Mouse (Mus musculus): Measurements from ENCODE around the gene Rrp1b.

Rrp1b gene

DNA sequence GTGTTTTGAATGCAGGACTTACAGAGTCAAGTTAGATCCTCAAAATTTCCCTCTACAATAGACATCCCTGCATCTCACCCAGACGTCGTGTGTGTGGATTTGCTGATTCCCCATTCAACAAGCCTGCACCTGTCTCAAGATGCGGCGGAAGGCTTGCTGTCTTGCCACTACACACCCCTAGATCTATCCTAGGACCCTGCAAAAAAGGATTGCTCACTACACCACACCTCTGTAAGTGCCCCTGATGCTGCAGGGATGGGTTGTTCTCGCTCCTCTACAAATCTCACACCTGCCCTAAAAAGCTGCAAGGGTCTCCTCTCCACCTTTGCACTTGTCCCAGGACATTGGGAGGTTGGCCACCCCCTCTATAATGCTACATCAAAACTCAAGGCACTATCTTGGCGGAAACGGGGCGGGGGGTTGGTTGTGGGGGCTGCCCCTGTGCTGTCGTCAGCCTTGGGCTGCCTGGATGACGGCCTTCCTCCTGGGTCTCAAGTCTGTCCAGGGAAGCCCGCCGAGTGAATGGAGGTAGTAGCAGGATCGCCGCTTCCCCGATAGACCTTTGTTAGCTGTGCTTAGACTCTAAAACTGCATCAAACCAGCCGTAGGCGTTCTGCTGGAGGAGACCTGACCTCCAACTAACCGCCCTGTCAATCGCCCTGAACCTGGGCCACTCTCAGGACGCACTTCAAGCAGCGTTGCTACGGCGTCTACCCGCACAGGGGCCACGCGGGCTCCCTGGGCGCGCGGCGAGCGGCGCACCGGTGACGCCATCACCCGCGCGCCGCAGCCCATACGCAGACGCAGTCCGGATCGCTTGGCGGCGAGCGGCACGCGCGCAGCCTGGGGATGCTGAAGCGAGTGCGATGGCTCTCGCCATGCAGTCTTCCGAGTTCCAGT, at the start of gene Rrp1b, which contains the start of gene Hsf2bp:
Gene Rrp1b (plus strand): TSS at position 492 of the 900 bp plus-strand sequence.
Gene Hsf2bp (minus strand): TSS at position 741 of the 900 bp plus-strand sequence.
- peak; percentile 59 to 86 for DNase-seq

DNA sequence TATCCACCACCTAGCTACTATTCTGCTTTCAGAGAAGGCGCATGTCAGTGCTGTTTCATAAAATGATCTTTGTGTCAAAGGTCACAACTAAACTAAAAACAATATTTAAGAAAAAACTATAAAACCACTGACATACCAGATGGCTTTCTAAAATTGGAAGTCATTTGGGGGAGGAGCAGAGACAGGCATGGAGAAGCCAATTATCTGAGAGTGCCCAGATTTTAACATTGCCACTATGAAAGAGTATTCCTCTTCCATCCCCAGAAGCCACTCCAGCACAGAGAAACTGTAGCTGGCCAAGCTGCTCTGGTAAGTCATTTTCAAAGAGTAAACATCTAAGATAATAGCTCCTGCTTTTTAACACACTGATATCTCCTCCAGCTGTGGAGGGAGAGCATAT, 49.0 kb upstream of the Rrp1b start:
- DNase-seq, result no peak

DNA sequence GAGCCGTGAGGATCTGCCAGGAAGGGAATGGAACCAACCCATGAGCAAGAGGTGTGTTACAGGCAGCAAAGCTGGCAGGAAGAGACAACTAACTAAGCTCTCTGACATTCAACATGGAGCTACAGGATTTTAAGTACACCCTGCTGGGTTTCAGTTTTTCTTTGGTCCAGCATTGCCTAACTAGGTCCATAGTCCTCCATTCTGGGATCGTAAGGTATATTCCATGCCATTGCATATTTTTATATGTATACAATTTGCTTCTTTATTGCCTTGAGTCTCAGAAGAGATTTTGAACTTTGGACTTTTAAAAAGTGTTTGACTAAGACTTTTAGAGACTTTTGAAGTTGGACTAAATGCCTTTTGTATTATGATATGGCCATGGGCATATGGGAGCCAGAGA, 46.9 kb upstream of the Rrp1b start:
- DNase-seq, result no peak

DNA sequence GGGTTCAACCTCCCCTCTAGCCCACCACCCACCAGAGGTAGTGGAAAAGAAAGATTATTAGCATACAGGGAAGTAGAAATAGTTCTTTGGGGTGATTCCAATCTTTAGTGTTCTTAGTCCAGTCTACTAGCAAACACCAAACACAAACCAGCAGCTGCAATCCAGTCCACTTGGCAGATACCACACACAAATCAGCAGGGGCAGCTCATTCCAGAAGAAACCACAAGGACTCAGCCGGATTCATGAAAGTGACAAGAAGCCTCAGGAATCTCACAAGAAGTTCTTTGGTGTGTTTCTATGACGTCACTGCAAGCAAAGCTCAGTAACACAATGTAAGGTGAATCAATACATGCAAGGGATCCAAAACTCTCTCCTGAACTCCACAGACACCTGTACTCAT, 43.9 kb upstream of the Rrp1b start:
- no peak for DNase-seq

DNA sequence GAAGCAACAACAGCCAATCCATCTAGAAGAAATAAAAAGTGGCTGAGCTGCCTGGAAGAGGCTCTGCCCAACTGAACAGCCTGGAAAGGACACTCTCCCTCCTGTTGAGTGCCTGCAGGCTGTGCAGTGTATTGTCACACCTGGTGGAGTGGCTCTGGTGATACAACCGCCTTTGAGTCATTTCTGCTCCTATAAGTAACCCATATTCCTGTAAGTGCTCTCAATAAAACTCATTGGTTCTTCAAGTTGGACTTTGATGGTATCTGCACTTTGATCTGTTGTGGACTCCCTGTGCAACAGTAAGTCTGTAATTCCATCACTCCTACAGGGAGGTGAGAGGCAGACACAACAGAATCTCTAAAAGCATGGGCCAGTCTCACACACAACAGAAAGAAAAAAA, 42.5 kb upstream of the Rrp1b start:
- DNase-seq, result no peak

DNA sequence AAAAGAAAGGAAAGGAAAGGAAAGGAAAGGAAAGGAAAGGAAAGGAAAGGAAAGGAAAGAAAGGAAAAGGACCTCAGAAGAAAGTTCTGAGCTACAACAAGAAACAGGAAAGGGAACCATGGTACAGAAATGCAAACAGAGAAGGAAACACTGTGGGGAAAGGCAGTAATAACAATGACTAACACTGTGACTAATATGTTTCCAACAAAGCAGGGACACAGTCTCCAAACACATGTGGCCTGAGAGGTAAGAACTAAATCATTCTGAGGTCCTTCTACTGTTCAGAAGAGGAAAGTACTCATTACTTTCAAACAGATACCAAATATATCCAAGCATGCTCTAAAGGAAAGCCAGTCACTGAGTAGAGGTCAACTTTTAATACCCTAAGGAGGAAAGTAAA, 41.8 kb upstream of the Rrp1b start:
- DNase-seq, result no peak

DNA sequence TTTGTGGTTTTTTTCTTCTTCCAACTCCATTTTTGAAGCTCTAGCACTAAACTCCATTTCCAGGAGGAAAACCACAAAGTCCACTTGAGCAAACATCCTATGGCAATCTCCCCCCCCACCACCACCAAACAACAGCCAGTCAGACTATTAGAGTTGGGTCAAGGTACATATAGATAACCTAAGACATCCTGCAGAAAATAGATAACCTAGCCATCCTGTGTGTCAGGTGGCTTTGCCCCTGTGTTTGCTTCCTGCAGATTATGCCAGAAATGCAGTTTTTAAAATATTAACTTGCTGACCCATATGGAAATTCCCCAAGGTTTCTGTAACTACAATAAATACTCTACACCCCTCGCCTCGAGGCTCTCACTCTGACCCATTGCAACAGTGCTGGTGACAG, 40.1 kb upstream of the Rrp1b start:
- DNase-seq, result no peak

DNA sequence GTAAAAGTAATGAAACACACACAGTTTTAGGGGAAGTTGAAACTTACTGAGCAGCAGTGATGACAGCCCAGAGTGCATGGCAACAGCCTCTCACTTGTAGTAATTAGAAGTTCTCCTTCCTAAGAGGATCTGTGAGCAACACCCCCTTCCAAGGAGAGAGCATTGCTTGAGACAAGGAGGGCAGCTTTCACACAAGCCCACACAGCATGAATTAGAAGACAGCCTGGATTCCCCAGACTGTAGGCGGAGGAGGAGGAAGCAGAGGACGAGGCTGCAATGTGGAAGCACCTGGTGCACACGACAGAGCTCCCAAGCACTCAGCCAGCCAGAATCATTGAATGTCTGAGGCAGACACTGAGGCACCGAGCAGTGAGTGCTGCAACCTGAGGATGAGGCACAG, 39.6 kb upstream of the Rrp1b start:
- no peak for DNase-seq

DNA sequence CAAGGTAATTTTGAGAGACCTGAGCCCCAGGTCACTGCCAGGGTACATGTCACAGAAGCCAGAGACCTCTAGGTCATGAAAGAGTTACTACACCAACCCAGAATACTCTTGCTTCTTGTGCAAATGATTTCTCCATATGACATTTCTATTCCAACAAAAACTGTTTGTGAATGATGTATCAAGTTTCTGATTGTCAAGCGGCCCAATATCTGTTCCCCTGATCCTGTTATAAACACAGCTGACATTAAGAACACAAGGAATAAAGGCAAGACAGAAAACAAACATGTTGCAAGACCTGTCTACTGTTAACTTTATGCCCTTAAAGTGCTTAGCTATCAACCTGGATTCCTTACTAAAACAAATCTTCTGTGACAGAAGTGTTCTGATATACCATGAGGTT, 37.5 kb upstream of the Rrp1b start:
- DNase-seq, result no peak

DNA sequence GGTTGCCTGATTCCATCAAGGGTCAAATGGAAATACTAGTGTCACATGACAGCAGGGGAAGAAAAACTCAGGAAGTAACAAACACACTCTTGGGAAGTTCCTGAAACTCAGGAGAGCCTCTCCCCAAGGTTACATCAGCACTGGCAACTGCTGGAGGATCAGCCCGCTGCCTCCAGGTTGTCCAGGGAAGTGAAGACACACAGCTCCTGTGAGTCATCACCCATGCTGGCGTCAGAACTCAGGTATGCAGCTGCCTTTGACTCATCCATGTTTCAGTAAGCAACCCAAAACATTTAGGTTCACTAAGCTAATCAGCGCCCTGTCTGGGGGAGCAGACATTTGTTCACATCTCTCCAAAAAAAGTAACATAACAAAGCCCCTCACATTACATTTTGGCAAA, 32.6 kb upstream of the Rrp1b start:
- DNase-seq, result no peak

DNA sequence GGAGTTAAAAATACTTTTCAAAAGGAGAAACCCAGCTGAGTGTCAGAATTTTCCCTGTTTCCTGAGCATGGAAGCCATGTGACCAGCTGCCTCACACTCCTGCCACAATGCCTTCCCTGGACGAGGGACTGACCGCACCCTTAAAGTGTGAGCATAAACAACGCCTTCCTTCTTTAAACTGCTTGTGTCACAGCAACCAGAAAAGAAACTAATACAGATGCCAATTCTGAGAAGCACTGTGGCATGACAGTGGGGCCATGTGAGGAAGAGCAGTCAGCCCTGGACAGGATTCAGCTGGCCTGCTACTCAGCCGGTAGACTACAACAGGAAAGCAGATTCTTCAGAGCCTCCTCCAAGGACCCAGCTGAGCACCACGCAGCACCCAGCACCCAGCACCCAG, 29.1 kb upstream of the Rrp1b start:
- DNase-seq, result peak; percentile 46 to 59

DNA sequence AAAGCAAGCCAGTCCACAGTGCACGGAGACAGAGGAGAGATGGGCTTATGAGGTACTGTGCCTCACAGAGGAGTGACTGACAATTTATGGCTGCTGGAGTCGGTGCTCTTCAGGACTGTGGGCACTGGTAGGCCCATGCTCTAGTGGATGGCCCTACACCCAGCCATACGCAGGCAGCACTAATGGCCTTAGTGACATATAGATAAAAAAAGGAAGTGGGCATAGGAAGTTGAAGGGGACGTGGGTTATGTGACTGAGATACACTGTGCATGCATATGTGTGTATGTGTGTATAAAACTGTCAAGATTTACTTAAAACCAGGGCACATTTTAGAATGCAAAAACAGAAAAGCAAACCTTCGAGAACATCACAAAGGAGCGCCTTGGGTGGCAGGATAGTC, 24.2 kb upstream of the Rrp1b start:
- no peak for DNase-seq

DNA sequence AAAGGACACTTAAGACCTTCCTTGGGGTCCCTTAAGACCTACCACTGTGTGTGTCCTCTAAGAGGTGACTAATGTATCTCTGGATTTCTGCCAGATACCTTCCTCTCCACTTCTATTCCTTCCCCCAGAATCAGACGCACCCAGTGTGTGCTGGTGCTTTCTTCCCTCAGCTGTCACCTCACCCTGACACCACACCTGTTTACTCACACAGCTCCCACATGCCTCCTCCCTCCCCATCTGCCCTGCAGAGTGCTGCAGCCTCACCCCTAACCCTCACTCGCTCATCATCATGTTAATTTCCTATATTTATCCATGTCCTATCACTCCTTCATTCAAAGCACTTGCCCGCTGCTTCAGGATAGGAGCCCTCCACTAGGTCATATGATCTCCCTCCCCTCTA, 23.6 kb upstream of the Rrp1b start:
- no peak for DNase-seq

DNA sequence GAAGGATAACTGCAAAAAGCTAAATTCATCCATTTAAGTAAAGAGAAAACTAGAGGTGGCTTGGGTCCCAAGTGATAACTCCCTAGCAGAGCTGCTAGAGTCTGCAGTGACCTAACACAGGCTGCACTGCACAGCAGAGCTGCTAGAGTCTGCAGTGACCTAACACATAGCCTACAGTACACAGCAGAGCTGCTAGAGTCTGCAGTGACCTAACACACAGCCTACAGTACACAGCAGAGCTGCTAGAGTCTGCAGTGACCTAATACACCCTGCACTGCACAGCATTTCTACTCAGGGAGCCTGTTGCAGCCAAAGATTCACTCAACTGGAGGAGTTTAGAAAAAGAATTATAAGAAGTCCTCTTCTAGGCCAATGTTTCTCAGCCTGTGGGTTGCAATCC, 22.2 kb upstream of the Rrp1b start:
- DNase-seq, result no peak

DNA sequence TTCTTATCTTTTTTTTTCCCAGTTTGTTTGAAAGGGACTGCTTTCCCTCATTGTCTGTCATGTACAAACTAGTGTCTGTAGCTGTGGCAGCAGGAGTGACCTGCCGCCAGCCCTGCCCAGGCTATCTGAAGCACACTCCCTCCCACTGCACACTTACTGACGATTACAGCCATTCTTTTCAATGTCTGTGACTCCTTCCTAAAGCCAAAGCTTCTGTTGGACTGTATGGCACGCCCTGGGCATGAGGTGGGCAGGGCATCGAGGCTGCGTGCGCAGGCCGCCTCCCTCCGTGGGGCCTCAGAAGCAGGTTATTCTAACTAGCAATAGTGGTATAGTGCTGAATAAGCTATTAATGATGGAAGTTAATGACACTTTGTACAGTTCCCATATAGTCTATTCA, 19.4 kb upstream of the Rrp1b start:
- no peak for DNase-seq

DNA sequence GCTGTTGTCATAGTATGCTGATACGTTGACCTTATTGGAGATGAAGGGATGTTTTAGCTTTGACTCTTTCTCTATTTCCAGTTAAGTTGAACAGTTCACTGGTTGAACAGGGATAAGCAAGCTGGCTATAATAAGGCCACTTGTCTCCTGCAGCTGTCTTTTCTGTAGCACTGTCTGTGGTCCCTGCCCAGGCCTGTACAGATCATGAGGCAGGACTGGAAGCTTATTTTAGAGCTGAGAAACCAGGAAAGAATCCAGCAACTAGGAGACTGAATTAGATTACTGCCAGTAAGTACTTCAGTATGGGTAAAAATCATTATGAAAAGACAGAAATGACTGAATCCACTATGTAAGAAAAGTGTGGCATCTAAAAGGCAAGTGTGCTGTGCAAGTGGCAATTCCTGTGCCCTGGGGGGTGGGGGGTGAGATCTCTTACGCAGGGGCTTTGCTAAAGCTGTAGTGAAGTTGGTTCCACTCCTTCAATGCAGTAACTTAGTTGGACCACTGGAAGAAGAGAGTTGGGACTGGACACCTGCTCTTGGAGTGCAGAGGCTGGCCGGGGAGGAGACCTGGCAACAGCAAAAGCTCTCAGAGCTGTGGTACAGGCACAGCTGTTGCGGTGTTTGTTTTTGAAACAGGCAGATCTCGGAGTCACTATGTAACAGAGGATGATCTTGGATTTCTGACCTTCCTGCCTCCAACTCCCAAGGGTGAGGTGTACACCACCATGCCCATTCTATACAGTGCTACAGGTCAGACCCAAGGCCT, 17.6 kb upstream of the Rrp1b start:
- DNase-seq, result no peak

DNA sequence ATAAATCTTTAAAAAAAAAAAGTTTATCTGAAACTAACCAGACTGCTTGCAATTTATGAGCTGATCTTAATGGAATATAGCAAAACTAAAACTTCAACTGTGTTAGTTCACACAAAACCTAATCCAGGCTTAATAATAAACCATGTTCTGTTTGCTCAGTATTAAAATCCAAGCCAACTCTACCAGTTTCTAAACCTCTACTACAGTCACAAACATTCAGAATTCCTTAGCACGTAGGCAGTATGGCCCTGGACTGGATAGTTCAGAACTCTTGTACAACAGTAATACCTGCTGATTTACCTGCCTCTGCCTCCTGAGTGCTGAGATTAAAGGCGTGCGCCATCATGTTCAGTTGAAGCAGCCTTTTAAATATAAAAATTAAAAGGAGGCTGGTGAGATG, 13.9 kb upstream of the Rrp1b start:
- DNase-seq, result peak; percentile 25 to 49

DNA sequence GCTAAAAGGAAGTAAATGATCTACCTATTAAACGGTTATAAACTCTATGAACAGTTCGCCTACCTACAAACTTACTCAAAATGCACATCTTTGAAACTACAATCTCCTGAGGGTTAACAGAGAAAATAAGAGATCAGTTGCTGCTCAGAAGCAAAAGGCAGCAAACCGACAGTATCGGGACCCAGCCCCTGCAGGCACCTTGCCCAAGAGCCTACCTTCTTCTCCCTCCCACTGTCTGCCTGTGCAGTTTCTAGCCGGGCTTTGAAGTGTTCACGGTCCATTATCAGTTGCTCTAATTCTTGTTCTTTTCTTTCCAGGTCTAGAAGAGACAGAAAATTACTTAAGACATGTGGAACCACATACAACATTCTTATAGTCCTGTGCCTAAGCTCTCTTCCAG, 13.3 kb upstream of the Rrp1b start:
- DNase-seq, result peak; percentile 31 to 56

DNA sequence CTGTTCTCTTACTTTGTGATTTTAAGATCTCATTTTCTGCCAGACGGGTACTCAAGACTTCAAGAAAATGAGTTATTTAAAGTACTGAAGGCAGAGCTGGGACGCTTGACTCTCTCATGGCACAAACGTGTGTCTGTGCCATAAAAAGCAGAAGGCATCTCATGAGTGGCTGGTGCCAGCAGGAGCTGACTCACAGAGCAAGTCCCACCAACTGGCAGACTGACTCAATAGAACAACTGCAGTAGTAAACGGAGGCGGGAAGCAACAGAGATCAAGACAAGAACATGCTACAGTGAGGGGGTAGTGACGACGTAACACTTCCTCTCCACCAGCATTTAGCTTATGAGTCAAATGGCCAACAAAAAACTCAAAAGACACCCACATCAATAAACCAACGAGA, 12.8 kb upstream of the Rrp1b start:
- no peak for DNase-seq

DNA sequence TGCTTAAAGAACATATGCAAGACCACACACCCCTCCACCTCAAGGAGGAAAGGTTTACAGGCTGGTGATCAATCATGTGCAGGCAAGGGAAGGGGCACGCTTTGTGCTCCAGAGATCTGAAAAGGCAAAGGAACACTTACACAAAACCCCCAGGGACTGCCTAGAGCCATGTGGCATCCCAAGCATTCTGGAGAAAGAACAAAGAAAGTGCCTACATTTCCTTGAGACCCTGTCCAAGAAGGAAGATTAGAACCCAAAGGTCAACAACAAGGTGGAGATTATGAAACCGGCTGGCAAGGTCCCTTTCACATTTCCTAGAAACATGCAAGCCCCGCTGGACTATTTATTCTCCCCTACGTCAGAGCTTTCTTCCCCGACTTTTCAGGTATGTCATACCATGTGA, 11.2 kb upstream of the Rrp1b start:
- peak; percentile 58 to 77 for DNase-seq

DNA sequence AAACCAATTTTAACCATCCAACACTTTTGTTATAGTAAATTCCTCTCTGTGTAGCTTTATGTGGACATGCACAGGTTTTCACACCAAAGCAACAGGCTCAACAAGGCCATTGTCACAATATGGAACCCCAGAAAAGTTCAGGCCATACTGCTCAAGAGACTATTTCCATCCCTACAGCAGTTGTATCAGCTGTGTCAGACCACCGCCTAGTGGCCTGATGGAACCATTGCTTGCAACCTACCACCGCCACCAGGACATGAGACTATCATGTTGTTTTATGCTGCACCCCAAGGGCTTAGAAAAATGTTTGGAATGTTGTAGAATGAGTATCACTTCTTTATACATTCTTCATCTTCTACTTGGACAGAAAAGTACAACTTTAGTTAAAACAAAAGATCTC, 10.5 kb upstream of the Rrp1b start:
- DNase-seq, result peak; percentile 79 to 83

DNA sequence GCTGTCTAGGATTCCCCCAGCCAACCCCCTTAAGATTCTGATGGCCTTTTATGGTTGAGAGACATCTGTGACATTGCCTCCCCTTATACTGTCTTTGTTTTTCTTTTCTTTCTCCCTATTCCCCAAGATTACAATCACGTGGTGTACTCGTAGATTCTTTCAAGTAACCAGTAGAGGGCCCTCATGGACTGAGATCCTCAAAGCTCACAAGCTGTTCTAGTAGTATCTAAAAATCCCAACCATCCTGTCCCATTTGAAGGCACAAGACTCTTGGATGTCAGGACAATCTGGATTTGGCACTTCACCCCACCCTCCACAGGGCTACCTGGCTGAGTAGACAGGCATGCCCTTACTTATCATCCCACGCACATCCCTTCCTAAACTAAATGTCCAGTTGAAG, 8.2 kb upstream of the Rrp1b start:
- DNase-seq, result peak in 1 of 2 experiments; percentile 62

DNA sequence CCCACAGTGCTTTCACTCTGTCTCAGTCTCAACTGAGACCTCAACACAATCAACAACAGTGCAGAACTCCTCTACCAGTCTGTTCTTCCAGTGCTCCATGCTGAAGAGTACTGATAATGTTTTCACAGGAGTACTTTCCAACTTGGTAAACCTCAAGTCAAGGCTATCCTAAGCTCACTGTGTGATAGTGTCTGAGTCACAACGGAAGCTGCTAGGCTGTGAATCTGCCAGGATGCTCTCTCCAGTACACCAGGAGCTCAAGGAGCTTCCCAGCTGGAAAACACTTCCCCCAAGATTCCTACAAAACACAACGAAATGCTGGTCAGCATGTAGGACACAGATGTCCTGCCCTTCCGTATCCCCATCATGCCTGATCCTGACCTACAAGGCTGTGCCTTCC, 7.6 kb upstream of the Rrp1b start:
- no peak for DNase-seq

DNA sequence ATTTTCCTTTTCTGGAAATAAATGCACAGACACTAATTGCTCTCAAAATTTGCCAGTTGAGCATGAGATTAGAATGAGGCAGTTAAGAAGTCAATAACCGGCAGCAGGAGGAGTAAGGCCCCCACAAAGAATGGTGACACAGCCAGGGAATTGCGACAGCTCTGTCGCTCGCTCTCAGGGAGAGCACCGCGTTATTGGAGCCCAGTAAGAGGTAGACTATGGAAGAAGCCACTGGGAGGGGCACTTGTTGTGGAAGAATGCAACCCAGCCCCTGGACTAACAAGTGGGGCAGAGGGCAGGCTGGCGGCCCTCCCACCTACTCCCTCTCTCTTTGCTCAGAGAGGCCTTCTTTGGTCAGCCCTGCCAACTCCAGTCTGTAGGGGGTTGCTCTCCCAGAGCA, 4.2 kb upstream of the Rrp1b start:
- no peak for DNase-seq

All from kidney, postnatal 36 days (tissue).